Mouse (Mus musculus): ENCODE data around the gene Gm20671. TPM values are rescaled to one million over a fixed set of nuclear protein-coding genes. Genes with fewer than 3 reads are reported as not detected.
"Not testable (repeated sequence)": the region's sequence is repeated elsewhere in the genome, so short reads cannot be mapped to it uniquely, and the experiment has no call there.

Gene Gm20671
- polyA plus RNA-seq (2012; rRNA removed): not detected in 2 replicates

- no peak for DNase-seq (ENCODE audit: extremely low spot score in 1 of 2, low spot score in 1 of 2)
Measured at GRCm38 (mm10) chr5:32827009-32827408, at the start of gene Gm20671. Gm20671 (minus strand) TSS chr5:32827109.

GRCm38 (mm10) chr5:32872346-32872745 lies 45.4 kb upstream of the Gm20671 start:
- DNase-seq (ENCODE audit: extremely low spot score in 1 of 2, low spot score in 1 of 2): no peak

GRCm38 (mm10) chr5:32869389-32870024 lies 42.6 kb upstream of the Gm20671 start:
- DNase-seq (ENCODE audit: extremely low spot score in 1 of 2, low spot score in 1 of 2): no peak

GRCm38 (mm10) chr5:32863253-32864228 lies 36.6 kb upstream of the Gm20671 start, which contains the start of gene Depdc5:
Depdc5 (plus strand) TSS chr5:32863701.
- peak; percentile 75 to 90 for DNase-seq (ENCODE audit: extremely low spot score in 1 of 2, low spot score in 1 of 2)

- DNase-seq (ENCODE audit: extremely low spot score in 1 of 2, low spot score in 1 of 2): no peak
Measured at GRCm38 (mm10) chr5:32862469-32863132, 35.7 kb upstream of the Gm20671 start.

- DNase-seq (ENCODE audit: extremely low spot score in 1 of 2, low spot score in 1 of 2): no peak
Measured at GRCm38 (mm10) chr5:32861082-32861481, 34.2 kb upstream of the Gm20671 start.

GRCm38 (mm10) chr5:32857781-32858220 lies 30.9 kb upstream of the Gm20671 start:
- DNase-seq (ENCODE audit: extremely low spot score in 1 of 2, low spot score in 1 of 2): peak; percentile 35 to 77

GRCm38 (mm10) chr5:32855274-32855673 lies 28.4 kb upstream of the Gm20671 start:
- not testable (repeated sequence) for DNase-seq (ENCODE audit: extremely low spot score in 1 of 2, low spot score in 1 of 2)

- no peak for DNase-seq (ENCODE audit: extremely low spot score in 1 of 2, low spot score in 1 of 2)
Measured at GRCm38 (mm10) chr5:32854818-32855217, 27.9 kb upstream of the Gm20671 start.

- DNase-seq (ENCODE audit: extremely low spot score in 1 of 2, low spot score in 1 of 2): peak; percentile 96 to 100
Measured at GRCm38 (mm10) chr5:32853731-32854507, 27.0 kb upstream of the Gm20671 start, which contains the start of gene Prr14l. Prr14l (minus strand) TSS chr5:32854256.

GRCm38 (mm10) chr5:32852026-32852425 lies 25.1 kb upstream of the Gm20671 start:
- no peak for DNase-seq (ENCODE audit: extremely low spot score in 1 of 2, low spot score in 1 of 2)

- not testable (repeated sequence) for DNase-seq (ENCODE audit: extremely low spot score in 1 of 2, low spot score in 1 of 2)
Measured at GRCm38 (mm10) chr5:32849580-32849979, 22.7 kb upstream of the Gm20671 start.

GRCm38 (mm10) chr5:32849178-32849577 lies 22.3 kb upstream of the Gm20671 start:
- no peak for DNase-seq (ENCODE audit: extremely low spot score in 1 of 2, low spot score in 1 of 2)

- DNase-seq (ENCODE audit: extremely low spot score in 1 of 2, low spot score in 1 of 2): no peak
Measured at GRCm38 (mm10) chr5:32840029-32840428, 13.1 kb upstream of the Gm20671 start.

- no peak for DNase-seq (ENCODE audit: extremely low spot score in 1 of 2, low spot score in 1 of 2)
Measured at GRCm38 (mm10) chr5:32836976-32837375, 10.1 kb upstream of the Gm20671 start.

GRCm38 (mm10) chr5:32834497-32834896 lies 7.6 kb upstream of the Gm20671 start:
- no peak for DNase-seq (ENCODE audit: extremely low spot score in 1 of 2, low spot score in 1 of 2)

GRCm38 (mm10) chr5:32830054-32830453 lies 3.1 kb upstream of the Gm20671 start:
- DNase-seq (ENCODE audit: extremely low spot score in 1 of 2, low spot score in 1 of 2): no peak

- not testable (repeated sequence) for DNase-seq (ENCODE audit: extremely low spot score in 1 of 2, low spot score in 1 of 2)
Measured at GRCm38 (mm10) chr5:32828766-32829165, 1.9 kb upstream of the Gm20671 start.

- DNase-seq (ENCODE audit: extremely low spot score in 1 of 2, low spot score in 1 of 2): peak in 1 of 2 experiments; percentile 8
Measured at GRCm38 (mm10) chr5:32820471-32820870, 6.4 kb downstream of the Gm20671 start.

GRCm38 (mm10) chr5:32815396-32815795 lies 11.5 kb downstream of the Gm20671 start:
- DNase-seq (ENCODE audit: extremely low spot score in 1 of 2, low spot score in 1 of 2): no peak

Measured in frontal cortex, adult 2 months (tissue).